Mouse (Mus musculus): ENCODE measurements around the gene Pdik1l. TPM values are rescaled to one million over a fixed set of nuclear protein-coding genes. Genes with fewer than 3 reads are reported as not detected.
A peak's percentile ranks its signal among the peaks of the same experiment; 100 is the strongest.
"Not testable (repeated sequence)": the region's sequence is repeated elsewhere in the genome, so short reads cannot be mapped to it uniquely, and the experiment has no call there.

Pdik1l gene
- polyA plus RNA-seq, 1 experiment from 2014 or later: 23.2 TPM

- peak overlapping the region; percentile 52; the same call in 1 of the 2 replicates for H3K27ac ChIP-seq
- H3K36me3 ChIP-seq: peaks cover 23% of the 10 kb centered on the region
- 0 out of 2 replicates have a peak, but pooled peaks cover 6% of the 10 kb centered on the region for H3K4me1 ChIP-seq
- peak overlapping the region; percentile 24 for H3K4me3 ChIP-seq
- H3K27me3 ChIP-seq: no peaks in the 10 kb centered on the region
- no peaks in the 10 kb centered on the region for H3K9me3 ChIP-seq
- WGBS: 5% methylated on average over 14 of the region's 14 CpGs
- 0 out of 2 replicates have a peak, but pooled peaks have one; percentile 31 for ATAC-seq (ENCODE audit: borderline replicate concordance, extremely low read depth, low FRiP score, low TSS enrichment)
- peak overlapping the region; percentile 48 for H3K4me2 ChIP-seq
- no peak overlapping the region for H3K9ac ChIP-seq
Observed at GRCm38 (mm10) chr4:134273417-134274345, 14.0 kb downstream of the Pdik1l start.

DNA sequence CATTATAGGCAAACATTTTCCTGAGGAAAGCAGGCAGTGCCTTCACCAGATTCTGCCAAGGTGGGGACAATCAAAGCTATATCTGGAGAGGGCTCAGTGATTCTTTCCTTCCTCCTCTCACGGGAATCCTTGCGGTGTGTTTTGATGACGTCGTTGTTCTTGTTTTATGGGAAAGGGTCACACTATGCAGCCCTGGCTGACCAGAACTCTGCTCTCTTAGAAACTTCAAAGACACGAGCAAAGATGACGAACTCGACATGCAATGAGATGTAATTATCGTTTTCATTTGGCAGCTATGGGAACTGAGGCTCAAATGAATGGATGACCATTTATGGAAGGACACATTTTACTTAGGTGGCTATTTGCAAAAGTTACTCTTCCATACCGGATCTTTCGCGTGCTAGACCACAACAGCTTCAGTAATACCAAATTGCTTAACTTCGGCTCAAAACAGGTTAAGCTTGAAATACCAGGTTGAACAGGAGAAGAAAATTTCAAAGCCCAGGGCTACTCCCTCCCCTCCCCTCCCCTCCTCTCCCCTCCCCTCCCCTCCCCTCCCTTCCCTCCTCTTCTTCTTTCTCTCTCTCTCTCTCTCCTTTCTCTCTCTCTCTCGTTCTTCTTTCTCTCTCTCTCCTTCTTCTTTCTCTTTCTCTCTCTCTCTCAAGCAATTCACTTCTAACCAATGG lies 14.8 kb downstream of the Pdik1l start:
- Histone ChIP-seq H3K4me3 (peak overlapping the region; percentile 24), H3K9ac (no peak overlapping the region), H3K27ac (peak overlapping the region; percentile 52; the same call in 1 of the 2 replicates), H3K9me3 (no peaks in the 10 kb centered on the region), H3K36me3 (peaks cover 17% of the 10 kb centered on the region), H3K27me3 (no peaks in the 10 kb centered on the region), H3K4me1 (peaks cover 6% of the 10 kb centered on the region; the same call in 1 of the 2 replicates), H3K4me2 (peak overlapping the region; percentile 48)
- no peak for ATAC-seq (ENCODE audit: borderline replicate concordance, extremely low read depth, low FRiP score, low TSS enrichment)
- WGBS: 7% methylated on average over 13 of the region's 13 CpGs

- WGBS: 80% methylated on average over 7 of the region's 7 CpGs
Observed at GRCm38 (mm10) chr4:134271979-134272378, 15.7 kb downstream of the Pdik1l start.

GRCm38 (mm10) chr4:134269622-134270021 lies 18.1 kb downstream of the Pdik1l start:
- H3K36me3 ChIP-seq; ATAC-seq (ENCODE audit: borderline replicate concordance, extremely low read depth, low FRiP score, low TSS enrichment); H3K4me3 ChIP-seq; H3K27me3 ChIP-seq; H3K4me2 ChIP-seq; H3K9me3 ChIP-seq; H3K4me1 ChIP-seq; H3K9ac ChIP-seq; H3K27ac ChIP-seq: not testable (repeated sequence)

More at GRCm38 (mm10) chr4:134271979-134272378, 15.7 kb downstream of the Pdik1l start:
- no peaks in the 10 kb centered on the region for H3K27me3 ChIP-seq
- no peak for ATAC-seq (ENCODE audit: borderline replicate concordance, extremely low read depth, low FRiP score, low TSS enrichment)
- H3K27ac ChIP-seq: no peak overlapping the region
- no peak overlapping the region for H3K4me3 ChIP-seq
- H3K4me1 ChIP-seq: peaks cover 6% of the 10 kb centered on the region; the same call in 1 of the 2 replicates
- H3K36me3 ChIP-seq: peaks cover 8% of the 10 kb centered on the region
- H3K9ac ChIP-seq: no peak overlapping the region
- no peaks in the 10 kb centered on the region for H3K9me3 ChIP-seq
- H3K4me2 ChIP-seq: no peak overlapping the region

GRCm38 (mm10) chr4:134268102-134268655 lies 19.5 kb downstream of the Pdik1l start:
- Histone ChIP-seq H3K9ac (no peak overlapping the region), H3K4me3 (no peak overlapping the region), H3K36me3 (no peaks in the 10 kb centered on the region), H3K9me3 (no peaks in the 10 kb centered on the region), H3K4me1 (peaks cover 6% of the 10 kb centered on the region; the same call in 1 of the 2 replicates), H3K27ac (no peak overlapping the region), H3K4me2 (no peak overlapping the region), H3K27me3 (no peaks in the 10 kb centered on the region)
- WGBS: 75% methylated on average over 19 of the region's 19 CpGs
- ATAC-seq (ENCODE audit: borderline replicate concordance, extremely low read depth, low FRiP score, low TSS enrichment): no peak

DNA sequence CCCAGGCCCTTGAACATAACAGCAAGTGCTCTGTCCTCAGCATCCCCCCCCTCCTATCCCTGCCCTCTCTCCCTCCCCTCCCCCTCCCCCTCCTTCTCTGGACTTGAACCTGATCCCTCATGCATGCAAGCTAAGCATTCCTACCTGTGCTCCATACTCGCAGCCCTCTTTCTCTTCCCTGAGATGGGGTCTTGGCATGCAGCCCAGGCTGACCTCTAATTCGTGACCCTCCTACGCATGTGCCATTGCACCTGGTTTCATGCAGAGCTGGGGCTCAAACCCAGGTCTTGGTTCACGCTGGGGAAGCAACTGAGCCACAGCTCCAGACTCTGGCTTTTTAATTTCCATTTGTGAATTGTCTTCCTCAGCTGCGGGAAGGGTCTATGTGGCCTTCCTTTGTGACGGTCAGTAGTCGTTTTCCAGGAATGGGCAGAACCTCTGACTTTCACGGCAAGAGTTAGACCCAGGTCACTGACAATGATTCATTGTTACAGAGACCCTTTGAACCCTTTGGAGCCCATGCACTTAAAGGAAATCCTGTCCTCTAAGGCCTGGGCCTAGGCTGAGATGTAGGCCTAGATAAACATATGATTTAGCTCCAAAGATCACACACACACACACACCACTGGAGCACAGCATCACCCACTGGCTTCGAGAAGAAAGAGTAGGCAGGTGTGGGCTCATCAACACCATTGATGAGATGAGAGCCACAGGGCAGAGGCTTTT lies 21.7 kb downstream of the Pdik1l start:
- H3K4me1 ChIP-seq: no peaks in the 10 kb centered on the region; the same call in 1 of the 2 replicates
- no peak overlapping the region for H3K4me2 ChIP-seq
- WGBS: 46% methylated on average over 9 of the region's 9 CpGs
- no peak overlapping the region for H3K9ac ChIP-seq
- H3K27me3 ChIP-seq: no peaks in the 10 kb centered on the region
- H3K9me3 ChIP-seq: no peaks in the 10 kb centered on the region
- ATAC-seq (ENCODE audit: borderline replicate concordance, extremely low read depth, low FRiP score, low TSS enrichment): no peak
- H3K36me3 ChIP-seq: no peaks in the 10 kb centered on the region
- H3K4me3 ChIP-seq: no peak overlapping the region
- H3K27ac ChIP-seq: no peak overlapping the region

- Histone ChIP-seq H3K9ac (no peak overlapping the region), H3K36me3 (no peaks in the 10 kb centered on the region), H3K9me3 (no peaks in the 10 kb centered on the region), H3K27ac (no peak overlapping the region), H3K4me1 (peaks cover 4% of the 10 kb centered on the region; the same call in 1 of the 2 replicates), H3K4me2 (no peak overlapping the region), H3K27me3 (no peaks in the 10 kb centered on the region), H3K4me3 (no peak overlapping the region)
- ATAC-seq (ENCODE audit: borderline replicate concordance, extremely low read depth, low FRiP score, low TSS enrichment): no peak
- 33% methylated on average over 6 of the region's 6 CpGs for WGBS
Observed at GRCm38 (mm10) chr4:134263191-134263590, 24.5 kb downstream of the Pdik1l start.

DNA sequence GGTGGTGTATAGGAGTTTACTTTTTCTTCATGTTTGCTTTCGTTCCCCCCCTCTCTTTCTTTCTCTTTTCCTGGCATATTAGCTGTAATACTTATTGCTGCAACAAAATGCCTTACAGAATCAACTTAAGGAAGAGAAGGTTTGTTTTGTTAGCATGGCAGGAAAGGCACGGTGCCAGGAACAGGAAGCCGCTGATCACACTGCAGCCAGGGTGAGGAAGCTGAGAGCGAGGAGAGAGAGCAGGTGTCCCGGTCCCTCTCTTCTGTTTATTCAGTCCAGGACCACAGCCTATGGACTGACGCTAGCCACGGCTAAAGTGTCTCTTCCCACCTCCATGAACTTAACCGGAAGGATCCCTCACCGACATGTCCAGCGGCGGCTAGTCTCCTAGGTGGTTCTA lies 29.3 kb downstream of the Pdik1l start:
- no peaks in the 10 kb centered on the region for H3K36me3 ChIP-seq
- H3K4me1 ChIP-seq: peaks cover 44% of the 10 kb centered on the region
- WGBS: 37% methylated on average over 11 of the region's 11 CpGs
- ATAC-seq (ENCODE audit: borderline replicate concordance, extremely low read depth, low FRiP score, low TSS enrichment): no peak
- peak overlapping the region; percentile 6; the same call in 1 of the 2 replicates for H3K4me2 ChIP-seq
- H3K27ac ChIP-seq: peak overlapping the region; percentile 70; the same call in 1 of the 2 replicates
- peaks cover 14% of the 10 kb centered on the region for H3K27me3 ChIP-seq
- no peaks in the 10 kb centered on the region for H3K9me3 ChIP-seq
- no peak overlapping the region for H3K9ac ChIP-seq
- no peak overlapping the region for H3K4me3 ChIP-seq

GRCm38 (mm10) chr4:134257198-134258009 lies 30.3 kb downstream of the Pdik1l start:
- H3K4me2 ChIP-seq: peak overlapping the region; percentile 6; the same call in 1 of the 2 replicates

GRCm38 (mm10) chr4:134256407-134257197 lies 31.1 kb downstream of the Pdik1l start:
- H3K36me3 ChIP-seq: no peaks in the 10 kb centered on the region
- ATAC-seq (ENCODE audit: borderline replicate concordance, extremely low read depth, low FRiP score, low TSS enrichment): peak; percentile 10; the same call in 1 of the 2 replicates
- no peaks in the 10 kb centered on the region for H3K9me3 ChIP-seq
- no peak overlapping the region for H3K9ac ChIP-seq
- H3K4me1 ChIP-seq: peaks cover 59% of the 10 kb centered on the region
- H3K4me3 ChIP-seq: no peak overlapping the region
- H3K4me2 ChIP-seq: peak overlapping the region; percentile 13; the same call in 1 of the 2 replicates
- H3K27ac ChIP-seq: peak overlapping the region; percentile 70
- peaks cover 32% of the 10 kb centered on the region for H3K27me3 ChIP-seq
- 14% methylated on average over 17 of the region's 19 CpGs for WGBS

More at GRCm38 (mm10) chr4:134257198-134258009, 30.3 kb downstream of the Pdik1l start:
- H3K27ac ChIP-seq: peak overlapping the region; percentile 70
- no peak for ATAC-seq (ENCODE audit: borderline replicate concordance, extremely low read depth, low FRiP score, low TSS enrichment)
- no peaks in the 10 kb centered on the region for H3K9me3 ChIP-seq
- H3K4me3 ChIP-seq: no peak overlapping the region
- H3K4me1 ChIP-seq: peaks cover 51% of the 10 kb centered on the region
- no peaks in the 10 kb centered on the region for H3K36me3 ChIP-seq
- peaks cover 24% of the 10 kb centered on the region for H3K27me3 ChIP-seq
- 27% methylated on average over 11 of the region's 11 CpGs for WGBS
- H3K9ac ChIP-seq: no peak overlapping the region

All from lung, embryonic 15.5 days (tissue).